Mouse (Mus musculus): ENCODE results near the gene C130074G19Rik.

DNA sequence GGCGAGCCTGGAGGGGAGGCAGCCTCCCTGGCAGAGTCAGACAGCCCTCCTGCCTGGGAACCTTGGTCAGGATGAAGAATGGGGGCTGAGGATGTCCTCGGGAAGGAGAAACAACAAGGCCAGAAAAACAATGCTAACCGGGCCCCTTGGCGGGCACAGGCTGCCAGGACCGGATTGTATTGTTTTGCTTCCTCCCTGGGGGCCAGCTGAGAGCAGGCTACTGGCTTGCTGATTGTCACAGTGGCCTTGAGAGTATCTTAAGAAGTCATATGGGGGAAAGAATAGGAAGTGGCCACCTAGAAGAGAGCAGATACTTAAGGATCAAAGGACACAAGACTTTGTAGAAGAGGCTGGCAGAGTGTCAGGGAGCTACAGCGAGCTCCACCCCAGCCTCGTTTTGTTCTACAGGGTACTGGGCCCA, 18.6 kb downstream of the C130074G19Rik start:
- TF ChIP-seq CTCF (IDR thresholded peaks at IDR 0.05; ENCODE audit: low read depth) (no peak), EP300 (IDR thresholded peaks at IDR 0.05; ENCODE audit: low read depth) (no peak)

All from liver, embryonic 14.5 days (tissue).